Mouse (Mus musculus) ES-E14 (cell line): ENCODE measurements around the gene Nr1h4.

Experiments used
- HCFC1 ChIP-seq: IDR thresholded peaks from 2 replicates; pipeline ENCODE4 v1.6.1; 2012; ENCODE audit warnings: low read length, inconsistent platforms, borderline replicate concordance; ENCODE audit not compliant: insufficient read depth
- MAFK ChIP-seq: IDR thresholded peaks from 2 replicates; pipeline ENCODE4 v1.6.1; 2014; ENCODE audit warnings: mild to moderate bottlenecking, low read depth, low read length, inconsistent platforms; ENCODE audit not compliant: insufficient read depth
- ZC3H11A ChIP-seq: IDR thresholded peaks from 2 replicates; pipeline ENCODE4 v1.6.1; 2012; ENCODE audit warnings: low read depth, mild to moderate bottlenecking, inconsistent platforms, low read length, borderline replicate concordance
- ZNF384 ChIP-seq: IDR thresholded peaks from 2 replicates; pipeline ENCODE4 v1.6.1; 2012; ENCODE audit warnings: low read depth, low read length, inconsistent platforms

DNA sequence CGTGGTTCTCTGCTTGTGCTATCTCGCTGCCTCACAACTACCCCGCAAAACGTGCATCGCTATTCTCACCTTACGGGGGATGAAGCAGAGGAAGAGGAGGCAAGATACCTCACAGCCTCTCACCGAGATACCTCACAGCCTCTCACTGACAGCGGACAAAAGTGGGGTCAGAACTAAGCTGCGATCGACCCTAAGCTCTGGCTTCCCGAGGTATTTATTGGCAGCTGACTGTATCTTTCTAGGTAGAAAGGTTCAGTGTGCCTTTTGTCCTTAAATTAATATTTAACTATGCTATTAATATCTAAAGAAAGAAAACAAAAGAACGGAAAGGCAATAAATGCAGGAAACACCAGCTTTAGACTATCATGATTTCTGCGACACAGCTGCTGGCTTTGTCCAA lies 100.6 kb downstream of the Nr1h4 start:
- TF ChIP-seq HCFC1 (no peak), ZC3H11A (no peak), MAFK (no peak), ZNF384 (no peak)
